Mouse (Mus musculus): ENCODE measurements around the gene Tmem189. TPM values are rescaled to one million over a fixed set of nuclear protein-coding genes. Genes with fewer than 3 reads are reported as not detected.

Tmem189 gene
- total and polyA plus RNA-seq, 3 experiments: 21.7 to 46.5 TPM; not detected in 1

DNA sequence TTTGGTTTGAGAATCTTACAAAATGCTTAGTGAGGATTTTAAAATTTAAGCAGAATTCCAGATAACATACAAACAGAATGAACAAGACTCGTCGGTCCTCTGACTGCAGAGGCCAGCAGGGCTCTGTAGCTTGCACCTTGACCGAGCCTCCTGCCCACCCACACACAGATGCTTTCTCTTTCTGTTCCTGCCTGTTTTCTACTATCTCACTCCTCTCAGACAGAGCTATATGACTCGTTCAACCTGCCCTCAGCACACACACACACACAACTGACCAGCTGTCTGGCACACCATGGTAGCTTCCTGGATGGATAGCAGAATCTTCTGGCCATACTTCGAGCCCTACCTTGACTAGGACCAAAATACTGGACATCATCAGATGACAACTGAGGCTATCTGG is 66.7 kb downstream of the Tmem189 start:
- no peak for TF ChIP-seq CHD2 (IDR thresholded peaks at IDR 0.05; ENCODE audit: low read length)
- no peak for TF ChIP-seq USF2 (IDR thresholded peaks at IDR 0.05; ENCODE audit: borderline replicate concordance in 1 of 2, insufficient read depth in 1 of 2, low read depth in 1 of 2, low read length in 2 of 2)
- no peak for TF ChIP-seq POLR2AphosphoS2 (IDR thresholded peaks at IDR 0.05; ENCODE audit: low read length)
- TF ChIP-seq MXI1 (IDR thresholded peaks at IDR 0.05; ENCODE audit: low read depth, low read length): no peak
- no peak for TF ChIP-seq CHD1 (IDR thresholded peaks at IDR 0.05; ENCODE audit: low read depth, low read length)
- TF ChIP-seq MEF2A (IDR thresholded peaks at IDR 0.05; ENCODE audit: extremely low read depth, insufficient replicate concordance, low read depth, low read length, poor library complexity, severe bottlenecking): no peak
- no peak for TF ChIP-seq GABPA (IDR thresholded peaks at IDR 0.05; ENCODE audit: low read depth, low read length)
- TF ChIP-seq UBTF (IDR thresholded peaks at IDR 0.05; ENCODE audit: borderline replicate concordance, insufficient read depth, low read depth, low read length): no peak
- TF ChIP-seq ELF1 (IDR thresholded peaks at IDR 0.05; ENCODE audit: low read depth, low read length): no peak
- H3K9me3 ChIP-seq (replicated peaks; ENCODE audit: insufficient read depth, low read length): no peaks in the 10 kb centered on the region
- peaks cover 4 to 13% of the 10 kb centered on the region in 2 experiments for H3K4me1 ChIP-seq (ENCODE audit: control insufficient read depth in 1 of 2, insufficient read depth in 2 of 2, low read length in 2 of 2)
- peaks cover 8 to 13% of the 10 kb centered on the region in 2 experiments for H3K36me3 ChIP-seq (ENCODE audit: control insufficient read depth in 1 of 2, insufficient read depth in 2 of 2, low read length in 2 of 2)
- no peak overlapping the region for H3K9ac ChIP-seq (ENCODE audit: control insufficient read depth, low read depth, low read length, poor library complexity, severe bottlenecking)
- DNase-seq (ENCODE audit: low read depth, low spot score): no peak
- no peak overlapping the region for H3K4me3 ChIP-seq (ENCODE audit: control insufficient read depth in 1 of 2, insufficient read depth in 1 of 2, low read depth in 2 of 2, low read length in 2 of 2)
- no peaks in the 10 kb centered on the region for H3K27me3 ChIP-seq (ENCODE audit: control insufficient read depth in 1 of 2, insufficient read depth in 2 of 2, low read length in 2 of 2)
- peaks cover 74% of the 10 kb centered on the region for H3K79me2 ChIP-seq (ENCODE audit: control insufficient read depth, insufficient read depth, low read length, poor library complexity)
- H3K27ac ChIP-seq (ENCODE audit: control insufficient read depth, low read depth, low read length): no peak overlapping the region

DNA sequence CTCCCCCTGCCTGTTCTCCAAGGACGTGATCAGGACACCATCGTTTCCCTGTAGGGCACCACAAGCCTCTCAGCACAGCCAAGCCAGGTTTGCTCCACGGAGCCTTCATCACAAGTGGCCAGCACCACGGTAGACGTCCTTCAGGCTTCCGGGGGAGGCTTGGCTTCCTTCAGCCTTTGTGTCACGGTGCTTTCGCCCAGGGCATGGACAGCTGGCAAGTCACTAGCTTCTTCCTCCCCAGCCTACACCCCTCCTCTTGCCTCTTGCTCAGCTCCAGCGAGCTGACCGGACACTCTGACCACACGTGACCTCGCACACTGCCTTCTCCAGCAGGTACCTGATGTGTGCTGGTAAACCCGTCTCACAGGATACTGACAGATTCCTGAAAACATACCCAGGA is 67.3 kb downstream of the Tmem189 start:
- Histone ChIP-seq H3K79me2 (ENCODE audit: control insufficient read depth, insufficient read depth, low read length, poor library complexity) (peaks cover 67% of the 10 kb centered on the region), H3K4me3 (ENCODE audit: control insufficient read depth in 1 of 2, insufficient read depth in 1 of 2, low read depth in 2 of 2, low read length in 2 of 2) (no peak overlapping the region), H3K36me3 (ENCODE audit: control insufficient read depth in 1 of 2, insufficient read depth in 2 of 2, low read length in 2 of 2) (peaks cover 6 to 7% of the 10 kb centered on the region in 2 experiments), H3K27ac (ENCODE audit: control insufficient read depth, low read depth, low read length) (no peak overlapping the region), H3K4me1 (ENCODE audit: control insufficient read depth in 1 of 2, insufficient read depth in 2 of 2, low read length in 2 of 2) (peaks cover 2 to 7% of the 10 kb centered on the region in 2 experiments; a peak in 3 of 4 replicates), H3K9ac (ENCODE audit: control insufficient read depth, low read depth, low read length, poor library complexity, severe bottlenecking) (no peak overlapping the region), H3K9me3 (replicated peaks; ENCODE audit: insufficient read depth, low read length) (no peaks in the 10 kb centered on the region), H3K27me3 (ENCODE audit: control insufficient read depth in 1 of 2, insufficient read depth in 2 of 2, low read length in 2 of 2) (no peaks in the 10 kb centered on the region)
- TF ChIP-seq MAX (IDR thresholded peaks at IDR 0.05; ENCODE audit: low read length) (no peak), CTCF (IDR thresholded peaks at IDR 0.05 in 2 of 3, conservative IDR thresholded peaks at IDR 0.05 in 1 of 3; ENCODE audit: control insufficient read depth in 1 of 3, insufficient read depth in 1 of 3, low read depth in 2 of 3, low read length in 3 of 3, poor library complexity in 1 of 3, severe bottlenecking in 1 of 3) (no peak), BHLHE40 (IDR thresholded peaks at IDR 0.05; ENCODE audit: borderline replicate concordance, low read depth, low read length) (no peak), NRF1 (IDR thresholded peaks at IDR 0.05; ENCODE audit: insufficient read depth, low read depth, low read length, poor library complexity, severe bottlenecking) (no peak), MAFK (IDR thresholded peaks at IDR 0.05; ENCODE audit: borderline replicate concordance, low read depth, low read length) (no peak), KAT2A (conservative IDR thresholded peaks at IDR 0.05; ENCODE audit: low read depth, low read length) (no peak), EP300 (IDR thresholded peaks at IDR 0.05; ENCODE audit: low read depth in 1 of 2, low read length in 2 of 2) (no peak), RAD21 (IDR thresholded peaks at IDR 0.05; ENCODE audit: low read depth, low read length) (no peak), MEF2A (IDR thresholded peaks at IDR 0.05; ENCODE audit: extremely low read depth, insufficient replicate concordance, low read depth, low read length, poor library complexity, severe bottlenecking) (no peak), MAZ (IDR thresholded peaks at IDR 0.05; ENCODE audit: low read depth, low read length) (no peak), GABPA (IDR thresholded peaks at IDR 0.05; ENCODE audit: low read depth, low read length) (no peak), UBTF (IDR thresholded peaks at IDR 0.05; ENCODE audit: borderline replicate concordance, insufficient read depth, low read depth, low read length) (no peak), RCOR1 (IDR thresholded peaks at IDR 0.05; ENCODE audit: low read depth, low read length) (no peak)
- DNase-seq (ENCODE audit: low read depth, low spot score): no peak

All from MEL (cell line).